Mouse (Mus musculus) embryonic facial prominence, embryonic 10.5 days (tissue): ENCODE results near the gene Myo15b. TPM values are rescaled to one million over a fixed set of nuclear protein-coding genes. Genes with fewer than 3 reads are reported as not detected.

Experiments used
- DNase-seq: peaks from one replicate; pipeline ENCODE4 v3.0.0-alpha.2; 2017; ENCODE audit warnings: low spot score
- H3K27ac ChIP-seq: fragments of 300-500 bp; sonication (generic); replicated peaks from 2 replicates; pipeline ENCODE4 v1.5.1; 2016; ENCODE audit warnings: mild to moderate bottlenecking
- H3K27me3 ChIP-seq: fragments of 300-500 bp; sonication (generic); replicated peaks from 2 replicates; pipeline ENCODE4 v1.6.1; 2016; ENCODE audit warnings: low read depth, mild to moderate bottlenecking; ENCODE audit not compliant: poor library complexity, severe bottlenecking
- H3K36me3 ChIP-seq: fragments of 300-500 bp; sonication (generic); replicated peaks from 2 replicates; pipeline ENCODE4 v1.6.1; 2016; ENCODE audit warnings: mild to moderate bottlenecking, moderate library complexity
- H3K4me1 ChIP-seq: fragments of 300-500 bp; sonication (generic); 2 replicates; pipeline ENCODE4 v1.6.1; 2016
- H3K4me3 ChIP-seq: fragments of 300-500 bp; sonication (generic); 2 replicates; pipeline ENCODE4 v1.5.1; 2016; ENCODE audit warnings: mild to moderate bottlenecking, moderate library complexity
- H3K9me3 ChIP-seq: fragments of 300-500 bp; sonication (generic); 2 replicates; pipeline ENCODE4 v1.6.1; 2016; ENCODE audit warnings: mild to moderate bottlenecking
- WGBS: fragments of 180-500 bp; shearing (Covaris S2); methylation state at CpG from one replicate; pipeline ENCODE4 v1.1.7; 2016; 5-methylcytosine and 5-hydroxymethylcytosine counted together
- polyA plus RNA-seq: library from polyadenylated mRNA; unstranded; fragments of >200 nt; fragmentation: Nextera tagmentation; extraction: Ambion mirVana; gene quantifications from 2 replicates; pipeline ENCODE4 v1.2.1, GENCODE M21; 2016

Myo15b gene
- polyA plus RNA-seq, 1 experiment from 2014 or later, result 0.07 TPM

DNA sequence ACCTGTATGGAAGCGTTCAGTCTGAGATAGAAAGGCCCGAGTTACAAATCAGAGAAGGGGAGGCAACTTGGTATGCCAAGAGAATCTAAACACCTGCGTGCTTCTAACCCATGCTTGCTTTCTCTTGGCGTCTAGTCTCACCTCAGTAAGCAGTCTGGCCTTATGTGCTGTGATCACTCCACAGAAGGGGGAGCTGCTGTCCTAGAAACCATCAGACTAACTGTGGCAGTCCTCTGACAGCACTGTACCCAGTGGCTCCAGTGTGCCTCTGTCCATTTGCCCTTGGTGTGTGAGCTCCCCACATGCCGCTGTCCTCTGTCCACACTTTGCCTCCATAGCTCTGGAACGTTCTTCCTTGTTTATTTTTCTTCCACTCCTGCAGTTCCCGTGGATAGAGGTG, 83.8 kb downstream of the Myo15b start:
- 89% methylated on average over 7 of the region's 7 CpGs for WGBS
- Histone ChIP-seq H3K27ac (no peak overlapping the region), H3K27me3 (no peaks in the 10 kb centered on the region), H3K4me3 (no peak overlapping the region), H3K36me3 (peaks cover 99% of the 10 kb centered on the region), H3K4me1 (no peaks in the 10 kb centered on the region), H3K9me3 (no peaks in the 10 kb centered on the region)
- DNase-seq, result no peak

Other genes with a start within 250 kb of the Myo15b start
- gene Mif4gd, start 245.4 kb upstream of the Myo15b start, polyA plus RNA-seq, result 19.4 and 19.8 TPM in 2 replicates
- gene Slc25a19, start 230.1 kb upstream of the Myo15b start, polyA plus RNA-seq, result 23.5 and 24.6 TPM in 2 replicates
- gene Grb2, start 149.8 kb upstream of the Myo15b start, polyA plus RNA-seq, result 73.5 and 76.0 TPM in 2 replicates
- 34.6 and 38.9 TPM in 2 replicates for gene Tmem94, start 93.0 kb upstream of the Myo15b start, polyA plus RNA-seq
- 20.3 and 20.4 TPM in 2 replicates for gene Caskin2, start 44.8 kb upstream of the Myo15b start, polyA plus RNA-seq
- gene Tsen54, start 43.7 kb upstream of the Myo15b start, polyA plus RNA-seq, result 40.3 and 40.6 TPM in 2 replicates
- gene Llgl2, start 34.4 kb upstream of the Myo15b start, polyA plus RNA-seq, result 15.3 and 15.5 TPM in 2 replicates
- gene Smim5, start 41.6 kb downstream of the Myo15b start, polyA plus RNA-seq, result 1.5 and 1.8 TPM in 2 replicates
- gene Smim6, start 53.6 kb downstream of the Myo15b start, polyA plus RNA-seq, result 1.1 and 1.6 TPM in 2 replicates
- 48.4 and 50.8 TPM in 2 replicates for gene Sap30bp, start 74.9 kb downstream of the Myo15b start, polyA plus RNA-seq
- 27.9 and 30.7 TPM in 2 replicates for gene Recql5, start 75.1 kb downstream of the Myo15b start, polyA plus RNA-seq
- 1.1 and 1.5 TPM in 2 replicates for gene Itgb4, start 116.3 kb downstream of the Myo15b start, polyA plus RNA-seq
- gene Galk1, start 154.3 kb downstream of the Myo15b start, polyA plus RNA-seq, result 212 and 216 TPM in 2 replicates
- 1,824 and 1,981 TPM in 2 replicates for gene H3f3b, start 169.6 kb downstream of the Myo15b start, polyA plus RNA-seq
- 49.4 and 50.9 TPM in 2 replicates for gene Unk, start 171.9 kb downstream of the Myo15b start, polyA plus RNA-seq
- 2.9 TPM in 2 replicates for gene Unc13d, start 219.6 kb downstream of the Myo15b start, polyA plus RNA-seq
- 74.2 and 76.8 TPM in 2 replicates for gene Wbp2, start 228.6 kb downstream of the Myo15b start, polyA plus RNA-seq